Mouse (Mus musculus): ENCODE data around the gene Chfr.
"Not testable (repeated sequence)": the region's sequence is repeated elsewhere in the genome, so short reads cannot be mapped to it uniquely, and the experiment has no call there.

Gene Chfr

GRCm38 (mm10) chr5:110108305-110108628, 27.4 kb upstream of the Chfr start:
- DNase-seq (ENCODE audit: low spot score), result no peak

- DNase-seq (ENCODE audit: low spot score), result peak; percentile 94
These were observed 25.6 kb upstream of the Chfr start, which contains the start of gene Zfp605 for GRCm38 (mm10) chr5:110109991-110110441. Gene Zfp605 (plus strand): TSS chr5:110110092.

GRCm38 (mm10) chr5:110122380-110122779, 13.3 kb upstream of the Chfr start:
- DNase-seq (ENCODE audit: low spot score), result not testable (repeated sequence)

GRCm38 (mm10) chr5:110136087-110136464, 434 bp downstream of the Chfr start:
- DNase-seq (ENCODE audit: low spot score), result no peak

GRCm38 (mm10) chr5:110137816-110138215, 2.2 kb downstream of the Chfr start:
- no peak for DNase-seq (ENCODE audit: low spot score)

GRCm38 (mm10) chr5:110139325-110139724, 3.7 kb downstream of the Chfr start:
- DNase-seq (ENCODE audit: low spot score), result no peak

GRCm38 (mm10) chr5:110140424-110140823, 4.8 kb downstream of the Chfr start:
- no peak for DNase-seq (ENCODE audit: low spot score)

GRCm38 (mm10) chr5:110142309-110142708, 6.7 kb downstream of the Chfr start:
- DNase-seq (ENCODE audit: low spot score), result no peak

GRCm38 (mm10) chr5:110143007-110143406, 7.4 kb downstream of the Chfr start:
- DNase-seq (ENCODE audit: low spot score), result peak; percentile 11

GRCm38 (mm10) chr5:110169374-110169773, 33.7 kb downstream of the Chfr start:
- no peak for DNase-seq (ENCODE audit: low spot score)

- peak; percentile 96 for DNase-seq (ENCODE audit: low spot score)
These were observed 40.8 kb downstream of the Chfr start, which contains the start of gene Golga3 for GRCm38 (mm10) chr5:110176362-110177020. Gene Golga3 (plus strand): TSS chr5:110176701.

- DNase-seq (ENCODE audit: low spot score), result no peak
These were observed 41.4 kb downstream of the Chfr start for GRCm38 (mm10) chr5:110177021-110177420.

- no peak for DNase-seq (ENCODE audit: low spot score)
These were observed 43.0 kb downstream of the Chfr start for GRCm38 (mm10) chr5:110178628-110179027.

- DNase-seq (ENCODE audit: low spot score), result no peak
These were observed 46.1 kb downstream of the Chfr start for GRCm38 (mm10) chr5:110181716-110182115.

- peak; percentile 12 for DNase-seq (ENCODE audit: low spot score)
These were observed 67.7 kb downstream of the Chfr start for GRCm38 (mm10) chr5:110203164-110203895.

GRCm38 (mm10) chr5:110204777-110205176, 69.1 kb downstream of the Chfr start:
- peak; percentile 32 for DNase-seq (ENCODE audit: low spot score)

- DNase-seq (ENCODE audit: low spot score), result no peak
These were observed 75.7 kb downstream of the Chfr start for GRCm38 (mm10) chr5:110211312-110211711.

- DNase-seq (ENCODE audit: low spot score), result no peak
These were observed 81.1 kb downstream of the Chfr start for GRCm38 (mm10) chr5:110216780-110217179.

- no peak for DNase-seq (ENCODE audit: low spot score)
These were observed 84.7 kb downstream of the Chfr start for GRCm38 (mm10) chr5:110220331-110220730.
